Mouse (Mus musculus): ENCODE measurements around the gene Rin2.

Rin2 gene

GRCm38 (mm10) chr2:145735079-145735478 is 60.1 kb downstream of the Rin2 start:
- peak; percentile 30 to 52 for DNase-seq

DNA sequence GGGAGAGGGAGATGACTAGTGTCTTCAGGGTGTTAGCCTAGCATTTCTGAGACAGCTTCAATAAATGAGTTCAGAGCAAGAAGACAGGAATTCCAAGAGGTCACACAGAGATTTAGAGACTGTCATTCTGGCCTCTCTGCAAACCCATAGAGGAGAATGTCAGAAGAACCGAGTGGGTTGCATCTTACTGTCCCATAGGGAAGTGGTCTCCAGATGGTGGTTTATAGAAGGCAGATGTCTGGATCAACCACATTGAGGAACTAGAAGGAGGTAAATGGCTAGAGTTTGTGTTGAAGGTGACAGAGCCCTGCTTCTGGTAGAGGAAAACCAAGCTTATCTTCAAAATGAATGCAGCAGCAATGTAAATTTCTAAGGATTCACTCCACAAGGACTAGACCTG is 61.5 kb downstream of the Rin2 start:
- DNase-seq = no peak

GRCm38 (mm10) chr2:145737196-145737595 is 62.2 kb downstream of the Rin2 start:
- no peak for DNase-seq

- no peak for DNase-seq
These were observed 65.7 kb downstream of the Rin2 start for GRCm38 (mm10) chr2:145740729-145741128.

- peak in 1 of 2 experiments; percentile 23 for DNase-seq
These were observed 68.0 kb downstream of the Rin2 start for GRCm38 (mm10) chr2:145742795-145743710.

GRCm38 (mm10) chr2:145746406-145746805 is 71.4 kb downstream of the Rin2 start:
- no peak for DNase-seq

- DNase-seq = no peak
These were observed 74.6 kb downstream of the Rin2 start for GRCm38 (mm10) chr2:145749645-145750044.

GRCm38 (mm10) chr2:145752572-145752971 is 77.6 kb downstream of the Rin2 start:
- DNase-seq = no peak

- DNase-seq = no peak
These were observed 79.0 kb downstream of the Rin2 start for GRCm38 (mm10) chr2:145753973-145754372.

- no peak for DNase-seq
These were observed 81.1 kb downstream of the Rin2 start for GRCm38 (mm10) chr2:145755864-145756822.

- no peak for DNase-seq
These were observed 85.1 kb downstream of the Rin2 start for GRCm38 (mm10) chr2:145760121-145760520.

GRCm38 (mm10) chr2:145761436-145761835 is 86.4 kb downstream of the Rin2 start:
- no peak for DNase-seq

DNA sequence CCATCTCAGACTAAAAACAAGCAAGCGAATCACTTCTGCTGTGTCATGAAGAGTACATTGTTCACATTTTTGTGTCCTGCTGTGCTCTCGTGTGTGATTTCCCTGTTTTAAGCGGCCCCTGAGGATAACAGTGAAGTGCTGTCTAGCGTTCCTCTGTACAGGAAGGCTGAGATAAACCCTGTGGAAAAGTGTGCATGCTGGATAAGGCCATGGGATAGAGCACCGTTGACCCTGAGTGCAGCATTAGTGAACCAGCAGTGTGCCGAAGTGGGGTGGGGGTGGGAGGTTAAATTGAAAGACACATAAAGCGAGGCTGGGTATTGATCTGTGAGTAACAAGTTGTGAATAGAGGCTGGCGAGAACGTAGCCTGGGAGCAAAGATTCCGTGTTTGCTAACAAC is 94.9 kb downstream of the Rin2 start:
- no peak for DNase-seq

DNA sequence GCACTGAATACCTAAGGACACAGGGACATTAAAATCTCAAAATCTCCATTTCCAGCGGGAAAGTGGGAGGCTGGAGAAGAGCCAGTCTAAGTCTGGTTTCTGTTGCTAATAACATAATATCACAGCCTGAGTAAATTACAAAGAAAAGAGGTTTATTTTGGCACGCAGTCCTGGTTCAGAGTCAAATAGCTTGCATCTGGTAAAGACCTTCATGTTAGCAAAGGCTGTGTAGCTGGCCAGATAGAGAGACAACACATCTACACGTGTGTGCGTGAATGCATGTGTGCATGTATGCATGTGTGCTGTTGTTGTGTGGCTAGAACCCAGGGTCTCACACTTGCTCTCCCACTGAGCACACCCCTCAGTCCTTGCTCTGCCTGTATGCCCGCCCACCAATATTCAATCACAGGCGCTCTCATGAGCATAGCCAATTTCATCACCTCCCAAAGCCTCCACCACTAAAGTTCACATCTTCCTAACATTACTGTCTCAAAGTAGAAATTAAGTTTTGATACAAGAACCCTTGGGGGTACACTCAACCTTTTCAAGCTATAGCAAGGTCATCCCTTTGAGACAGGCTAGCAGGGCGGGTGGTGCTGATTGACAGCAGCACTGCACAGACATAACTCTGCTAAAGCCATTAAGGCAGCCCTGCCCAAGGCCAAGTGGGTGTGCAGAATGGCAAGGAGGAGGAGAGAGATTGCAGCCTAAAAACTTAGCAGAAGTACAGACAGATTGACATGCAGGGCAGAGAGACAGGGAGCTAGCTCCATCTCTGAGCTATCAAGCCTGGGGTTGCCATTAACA is 95.9 kb downstream of the Rin2 start:
- peak in 1 of 2 experiments; percentile 8 for DNase-seq

GRCm38 (mm10) chr2:145783247-145783646 is 108.2 kb downstream of the Rin2 start:
- DNase-seq = peak; percentile 83 to 89

DNA sequence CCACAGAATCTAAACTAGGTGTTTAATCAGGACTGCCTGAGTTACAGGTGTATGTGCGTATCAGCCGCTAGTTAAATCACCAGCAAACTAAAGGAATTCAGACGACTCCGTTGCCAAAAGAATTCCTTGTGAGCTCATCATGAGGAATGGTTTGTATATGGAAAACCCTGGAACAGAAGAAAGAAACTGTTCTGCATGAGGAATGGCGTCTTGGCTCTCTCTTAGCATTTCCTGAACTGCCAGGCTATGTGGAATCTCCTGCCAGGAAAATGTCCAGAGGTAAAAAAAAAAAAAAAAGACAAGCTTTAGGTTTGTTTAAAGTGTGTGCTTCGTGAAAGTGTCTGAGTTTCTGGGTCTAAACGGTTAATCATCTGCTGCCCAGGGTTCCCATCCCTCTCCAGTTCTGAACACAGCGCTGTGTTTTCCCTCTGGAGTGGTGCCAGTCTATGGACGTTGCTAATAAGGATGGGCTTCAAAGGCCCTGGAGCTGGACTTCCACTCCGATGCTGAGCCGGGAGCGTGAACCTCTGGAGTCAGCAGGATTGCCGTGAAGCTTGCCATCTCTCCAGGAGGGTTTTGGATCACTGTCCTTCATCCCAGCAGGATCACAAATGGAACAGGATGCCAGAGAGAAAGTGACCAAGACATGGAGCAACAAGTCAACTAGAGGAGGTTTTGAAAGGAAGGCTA is 109.4 kb downstream of the Rin2 start:
- DNase-seq = peak; percentile 58 to 69

DNA sequence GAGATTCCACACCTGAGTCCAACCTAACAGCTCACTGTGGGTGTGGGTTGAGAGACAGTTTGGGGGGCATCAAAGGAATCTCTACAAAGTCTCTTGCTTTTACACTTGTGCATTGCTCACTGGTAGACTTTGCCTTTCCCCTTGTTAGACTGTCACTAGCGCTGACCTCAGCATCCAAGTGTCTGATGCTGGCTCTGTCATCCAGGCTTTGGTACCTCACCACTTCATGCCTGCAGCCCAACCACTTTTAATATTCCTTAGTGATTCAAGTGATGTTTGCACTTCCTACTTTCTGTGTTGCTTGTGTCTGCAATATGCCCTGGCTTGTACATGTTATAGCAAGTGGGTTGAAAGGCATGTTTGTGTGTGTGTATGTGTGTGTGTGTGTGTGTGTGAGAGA is 109.9 kb downstream of the Rin2 start:
- DNase-seq = peak in 1 of 2 experiments; percentile 34

DNA sequence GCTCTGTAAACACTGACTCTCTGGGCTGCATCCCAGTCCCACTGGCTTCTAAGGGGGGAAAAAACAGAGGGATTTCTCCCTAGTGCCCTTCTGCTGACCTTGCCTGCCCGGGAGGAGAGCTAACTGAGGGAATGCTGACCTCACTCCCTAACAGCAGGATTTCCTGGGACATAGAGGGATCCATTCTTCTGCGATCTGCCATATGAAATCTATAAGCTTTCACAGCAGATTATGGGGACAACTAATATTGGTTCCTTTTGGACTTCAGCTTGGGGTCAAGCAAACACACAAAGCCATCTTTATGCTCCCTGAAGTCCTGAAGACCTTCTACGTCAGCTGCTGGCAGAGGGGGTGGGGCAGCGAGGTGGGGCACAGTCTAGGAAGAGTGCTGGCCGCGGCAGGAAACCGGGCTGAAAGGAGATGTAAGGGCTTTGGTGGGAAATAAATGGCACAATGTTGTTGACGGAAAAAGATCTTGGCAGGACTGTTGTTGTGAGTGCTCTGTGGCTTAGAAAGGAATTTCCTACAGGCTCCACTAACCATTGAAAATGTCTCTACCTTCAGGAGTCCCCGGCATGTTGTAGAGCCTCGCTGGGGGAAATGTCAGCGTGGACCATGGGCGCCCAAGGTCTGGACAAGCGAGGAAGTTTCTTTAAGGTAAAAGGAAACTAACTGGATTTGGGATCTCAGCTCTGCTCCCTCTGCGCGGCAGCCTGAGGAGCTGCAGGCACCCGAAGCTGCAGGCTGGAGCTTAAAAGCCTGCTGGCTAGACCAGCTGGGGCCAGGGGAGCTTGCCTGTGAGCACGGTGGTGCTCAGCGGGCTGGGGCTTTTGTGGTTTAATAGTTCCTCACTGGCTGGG is 111.0 kb downstream of the Rin2 start:
- peak; percentile 84 to 93 for DNase-seq

- no peak for DNase-seq
These were observed 111.6 kb downstream of the Rin2 start for GRCm38 (mm10) chr2:145786618-145786932.

GRCm38 (mm10) chr2:145787486-145787885 is 112.5 kb downstream of the Rin2 start:
- peak; percentile 66 to 85 for DNase-seq

Measured in kidney, postnatal 25 days (tissue).